Mouse (Mus musculus): ENCODE results near the gene Larp4b. TPM values are rescaled to one million over a fixed set of nuclear protein-coding genes. Genes with fewer than 3 reads are reported as not detected.

Larp4b gene
- polyA plus RNA-seq, 1 experiment = 21.7 TPM

GRCm38 (mm10) chr13:9122045-9122444, 28.4 kb downstream of the Larp4b start:
- no peak for DNase-seq (ENCODE audit: low spot score)

GRCm38 (mm10) chr13:9125193-9125592, 31.5 kb downstream of the Larp4b start:
- no peak for DNase-seq (ENCODE audit: low spot score)

GRCm38 (mm10) chr13:9127715-9128114, 34.0 kb downstream of the Larp4b start:
- no peak for DNase-seq (ENCODE audit: low spot score)

- no peak for DNase-seq (ENCODE audit: low spot score)
Measured at GRCm38 (mm10) chr13:9128707-9129314, 35.1 kb downstream of the Larp4b start.

- no peak for DNase-seq (ENCODE audit: low spot score)
Measured at GRCm38 (mm10) chr13:9134421-9134820, 40.7 kb downstream of the Larp4b start.

- no peak for DNase-seq (ENCODE audit: low spot score)
Measured at GRCm38 (mm10) chr13:9136088-9136487, 42.4 kb downstream of the Larp4b start.

- DNase-seq (ENCODE audit: low spot score) = no peak
Measured at GRCm38 (mm10) chr13:9136733-9137132, 43.1 kb downstream of the Larp4b start.

GRCm38 (mm10) chr13:9139466-9139991, 45.8 kb downstream of the Larp4b start:
- no peak for DNase-seq (ENCODE audit: low spot score)

GRCm38 (mm10) chr13:9140204-9140603, 46.5 kb downstream of the Larp4b start:
- DNase-seq (ENCODE audit: low spot score) = no peak

- no peak for DNase-seq (ENCODE audit: low spot score)
Measured at GRCm38 (mm10) chr13:9142371-9142770, 48.7 kb downstream of the Larp4b start.

GRCm38 (mm10) chr13:9148830-9149229, 55.1 kb downstream of the Larp4b start:
- no peak for DNase-seq (ENCODE audit: low spot score)

- DNase-seq (ENCODE audit: low spot score) = no peak
Measured at GRCm38 (mm10) chr13:9149473-9150217, 56.0 kb downstream of the Larp4b start.

- no peak for DNase-seq (ENCODE audit: low spot score)
Measured at GRCm38 (mm10) chr13:9151100-9151499, 57.4 kb downstream of the Larp4b start.

- DNase-seq (ENCODE audit: low spot score) = no peak
Measured at GRCm38 (mm10) chr13:9151619-9152018, 57.9 kb downstream of the Larp4b start.

GRCm38 (mm10) chr13:9152267-9152666, 58.6 kb downstream of the Larp4b start:
- DNase-seq (ENCODE audit: low spot score) = no peak

- no peak for DNase-seq (ENCODE audit: low spot score)
Measured at GRCm38 (mm10) chr13:9153803-9154202, 60.1 kb downstream of the Larp4b start.

GRCm38 (mm10) chr13:9159282-9159681, 65.6 kb downstream of the Larp4b start:
- DNase-seq (ENCODE audit: low spot score) = no peak

GRCm38 (mm10) chr13:9162888-9163287, 69.2 kb downstream of the Larp4b start:
- DNase-seq (ENCODE audit: low spot score) = no peak

GRCm38 (mm10) chr13:9167842-9168241, 74.2 kb downstream of the Larp4b start:
- DNase-seq (ENCODE audit: low spot score) = no peak

- DNase-seq (ENCODE audit: low spot score) = no peak
Measured at GRCm38 (mm10) chr13:9169616-9170015, 75.9 kb downstream of the Larp4b start.

- DNase-seq (ENCODE audit: low spot score) = no peak
Measured at GRCm38 (mm10) chr13:9170726-9171125, 77.0 kb downstream of the Larp4b start.

GRCm38 (mm10) chr13:9173414-9173813, 79.7 kb downstream of the Larp4b start:
- DNase-seq (ENCODE audit: low spot score) = no peak

- DNase-seq (ENCODE audit: low spot score) = no peak
Measured at GRCm38 (mm10) chr13:9175171-9175570, 81.5 kb downstream of the Larp4b start.

Data from urinary bladder, adult 2 months (tissue).